Mouse (Mus musculus) olfactory bulb, adult 2 months (tissue): Measurements from ENCODE around the gene Snrpc. TPM values are rescaled to one million over a fixed set of nuclear protein-coding genes. Genes with fewer than 3 reads are reported as not detected.
A peak's percentile ranks its signal among the peaks of the same experiment; 100 is the strongest.
"Not testable (repeated sequence)": the region's sequence is repeated elsewhere in the genome, so short reads cannot be mapped to it uniquely, and the experiment has no call there.

Source experiments
- H3K27ac ChIP-seq: fragments of 200-500 bp; 2 replicates; pipeline ENCODE4 v1.5.1; 2012; ENCODE audit warnings: low read depth, low read length; ENCODE audit not compliant: insufficient read depth
- H3K4me1 ChIP-seq: fragments of 200-500 bp; 2 replicates; pipeline ENCODE4 v1.6.1; 2012; ENCODE audit warnings: low read length; ENCODE audit not compliant: control insufficient read depth, insufficient read depth
- H3K4me3 ChIP-seq: fragments of 200-500 bp; 2 replicates; pipeline ENCODE4 v1.5.1; 2012; ENCODE audit warnings: mild to moderate bottlenecking, low read depth, low read length, moderate library complexity; ENCODE audit not compliant: insufficient read depth
- CTCF ChIP-seq: fragments of 200-500 bp; IDR thresholded peaks from 2 replicates; pipeline ENCODE4 v1.5.1; 2012; ENCODE audit warnings: low read depth, mild to moderate bottlenecking, low read length, moderate library complexity; ENCODE audit not compliant: insufficient read depth
- POLR2A ChIP-seq: fragments of 200-500 bp; IDR thresholded peaks from 2 replicates; pipeline ENCODE4 v1.6.1; 2012; ENCODE audit warnings: mild to moderate bottlenecking, low read depth, low read length, moderate library complexity; ENCODE audit not compliant: insufficient read depth
- WGBS: fragments of 180-500 bp; shearing (Covaris S2); methylation state at CpG from one replicate; pipeline ENCODE4 v1.1.7; 2018; 5-methylcytosine and 5-hydroxymethylcytosine counted together
- polyA plus RNA-seq: library from polyadenylated mRNA; stranded (reverse); fragments of >200 nt; gene quantifications from 2 replicates; pipeline ENCODE4 v1.2.4, GENCODE M21; 2012; ENCODE audit warnings: low replicate concordance; ENCODE audit not compliant: missing spikeins, insufficient read depth, insufficient read length

Gene Snrpc
- polyA plus RNA-seq = not detected in 2 replicates

- 87% methylated on average over 4 of the region's 4 CpGs for WGBS
These were observed at the start of gene Snrpc for GRCm38 (mm10) chr17:27837850-27838249. Snrpc (plus strand) TSS chr17:27838150.

DNA sequence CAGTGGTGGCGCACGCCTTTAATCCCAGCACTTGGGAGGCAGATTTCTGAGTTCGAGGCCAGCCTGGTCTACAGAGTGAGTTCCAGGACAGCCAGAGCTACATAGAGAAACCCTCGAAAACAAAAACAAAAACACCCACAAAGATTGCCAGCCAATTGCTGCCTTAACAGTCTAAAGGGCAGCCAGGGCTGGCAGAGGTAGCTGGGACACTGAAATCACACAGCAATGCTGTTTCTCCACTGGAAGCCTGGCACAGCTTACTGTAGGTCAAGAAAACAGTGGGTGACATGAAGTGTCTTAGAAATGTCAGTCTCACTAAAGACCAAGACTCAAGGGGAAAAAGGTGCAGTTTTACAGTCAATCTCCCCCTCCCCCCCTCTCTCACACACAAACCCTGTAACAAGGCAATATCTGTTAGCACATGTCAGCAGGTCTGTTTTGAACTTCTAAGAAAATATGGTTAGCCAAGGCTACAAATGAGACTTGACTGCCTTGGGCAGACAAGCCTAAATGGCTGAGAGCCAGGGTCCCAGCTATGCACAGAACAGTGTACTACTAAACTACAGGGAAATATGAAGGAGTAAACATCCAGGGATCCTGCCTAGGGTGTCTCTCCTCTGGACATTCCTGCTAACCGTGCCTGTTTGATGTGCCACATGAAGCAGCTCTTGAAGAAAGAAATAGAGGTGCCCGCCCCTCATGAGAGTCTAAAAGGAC, 49.3 kb upstream of the Snrpc start:
- TF ChIP-seq CTCF (no peak), POLR2A (no peak)
- Histone ChIP-seq H3K4me1 (peaks cover 2% of the 10 kb centered on the region), H3K4me3 (no peak overlapping the region), H3K27ac (no peak overlapping the region)
- WGBS = 70% methylated on average over 6 of the region's 6 CpGs

More at GRCm38 (mm10) chr17:27837850-27838249, at the start of gene Snrpc:
- not testable (repeated sequence) for H3K27ac ChIP-seq, H3K4me3 ChIP-seq, H3K4me1 ChIP-seq

- no peak for TF ChIP-seq CTCF
- TF ChIP-seq POLR2A = no peak
- H3K4me1 ChIP-seq = peaks cover 2% of the 10 kb centered on the region
- no peak overlapping the region for H3K4me3 ChIP-seq
- WGBS = 90% methylated on average over 5 of the region's 5 CpGs
- H3K27ac ChIP-seq = no peak overlapping the region
These were observed 47.9 kb upstream of the Snrpc start for GRCm38 (mm10) chr17:27790015-27790414.

DNA sequence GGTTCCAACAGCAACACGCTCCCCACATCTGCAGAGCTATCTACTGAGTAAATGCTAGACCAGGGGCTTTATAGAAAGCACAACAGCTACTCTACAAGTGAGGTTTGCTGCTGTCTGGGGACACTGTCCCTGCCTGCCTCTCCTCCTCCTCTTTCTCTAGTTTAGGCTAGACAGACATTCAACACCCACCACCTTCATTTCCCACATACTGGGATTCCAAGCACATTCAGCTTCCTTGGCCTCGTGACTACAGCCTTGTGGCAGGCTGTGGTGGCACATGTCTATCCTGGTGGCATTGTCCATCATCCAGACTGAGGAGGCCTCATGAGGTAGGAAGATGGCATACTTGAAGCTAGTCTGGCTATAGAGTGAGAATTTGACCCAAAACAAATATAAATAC, 47.0 kb upstream of the Snrpc start:
- 58% methylated on average over 2 of the region's 2 CpGs for WGBS
- Histone ChIP-seq H3K4me3 (no peak overlapping the region), H3K4me1 (peaks cover 4% of the 10 kb centered on the region), H3K27ac (no peak overlapping the region)
- TF ChIP-seq POLR2A (no peak), CTCF (no peak)

GRCm38 (mm10) chr17:27791556-27791955, 46.4 kb upstream of the Snrpc start:
- Histone ChIP-seq H3K4me3 (no peak overlapping the region), H3K27ac (no peak overlapping the region), H3K4me1 (peaks cover 5% of the 10 kb centered on the region)
- no peak for TF ChIP-seq POLR2A
- TF ChIP-seq CTCF = no peak
- 77% methylated on average over 2 of the region's 2 CpGs for WGBS

- H3K4me1 ChIP-seq = peaks cover 13% of the 10 kb centered on the region
- WGBS = 86% methylated on average over 4 of the region's 4 CpGs
- H3K27ac ChIP-seq = no peak overlapping the region
- no peak for TF ChIP-seq POLR2A
- TF ChIP-seq CTCF = no peak
- no peak overlapping the region for H3K4me3 ChIP-seq
These were observed 45.4 kb upstream of the Snrpc start for GRCm38 (mm10) chr17:27792516-27792915.

DNA sequence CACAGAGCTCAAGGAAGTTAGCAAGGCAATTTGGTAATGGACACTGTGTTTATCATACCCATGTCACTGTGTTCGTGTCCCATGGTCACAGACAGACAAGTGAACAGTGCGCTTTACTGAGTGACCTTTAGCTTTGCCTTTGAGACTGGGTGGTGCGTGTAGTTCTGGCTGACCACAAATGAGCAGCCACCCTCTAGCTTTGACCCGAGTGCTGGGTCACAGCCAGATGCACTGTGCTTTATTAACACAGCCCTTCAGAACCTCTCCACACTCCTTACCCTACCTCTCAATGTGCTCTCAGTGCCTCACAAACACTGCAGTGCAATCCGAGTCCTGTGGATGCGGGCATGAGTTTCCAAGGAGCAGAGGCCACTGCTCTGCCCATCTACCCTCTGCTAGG, 44.8 kb upstream of the Snrpc start:
- WGBS = 78% methylated on average over 6 of the region's 6 CpGs
- TF ChIP-seq CTCF = no peak
- no peak for TF ChIP-seq POLR2A
- no peak overlapping the region for H3K4me3 ChIP-seq

GRCm38 (mm10) chr17:27796780-27797179, 41.2 kb upstream of the Snrpc start:
- WGBS = 40% methylated on average over 6 of the region's 6 CpGs
- Histone ChIP-seq H3K27ac (peak overlapping the region; percentile 16), H3K4me3 (no peak overlapping the region), H3K4me1 (peaks cover 18% of the 10 kb centered on the region)
- TF ChIP-seq CTCF (no peak), POLR2A (no peak)

More for the DNA sequence above, 44.8 kb upstream of the Snrpc start:
- Histone ChIP-seq H3K4me1 (peaks cover 15% of the 10 kb centered on the region), H3K27ac (no peak overlapping the region)

GRCm38 (mm10) chr17:27797341-27797872, 40.5 kb upstream of the Snrpc start:
- no peak overlapping the region; the same call in 1 of the 2 replicates for H3K27ac ChIP-seq
- H3K4me1 ChIP-seq = peaks cover 18% of the 10 kb centered on the region
- 12% methylated on average over 11 of the region's 11 CpGs for WGBS
- H3K4me3 ChIP-seq = no peak overlapping the region
- TF ChIP-seq CTCF (no peak), POLR2A (no peak)
